Mouse (Mus musculus) frontal cortex, postnatal 25 days (tissue): Measurements from ENCODE around the gene Plcb4.

ENCODE experiments used
- DNase-seq, 2 experiments: peaks; one replicate each; pipeline ENCODE4 v3.0.0; 2022; ENCODE audit warnings: low spot score in 2 of 2

Plcb4 gene

GRCm38 (mm10) chr2:136000933-136001332 is 342.1 kb downstream of the Plcb4 start:
- no peak for DNase-seq

- DNase-seq = no peak
Observed at GRCm38 (mm10) chr2:136002118-136002517, 343.3 kb downstream of the Plcb4 start.

DNA sequence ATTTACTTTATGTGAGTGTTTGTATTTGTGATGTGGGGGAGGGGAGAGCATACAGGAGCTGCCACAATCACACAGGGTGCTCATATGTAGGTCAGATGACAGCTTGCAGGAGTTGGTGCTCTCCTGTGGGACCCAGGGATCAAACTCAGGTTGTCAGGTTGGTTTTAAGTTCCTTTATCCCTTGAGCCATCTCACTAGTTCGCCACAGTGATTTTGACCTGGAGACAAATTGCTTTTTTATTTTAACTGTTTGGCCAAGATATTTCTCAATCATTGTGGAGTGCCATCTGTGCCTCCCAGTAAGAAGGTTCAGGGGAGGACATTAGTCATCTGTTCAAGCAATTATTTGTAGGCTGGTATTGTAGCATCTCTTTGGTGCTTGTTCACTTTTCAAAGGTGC is 345.0 kb downstream of the Plcb4 start:
- no peak for DNase-seq

DNA sequence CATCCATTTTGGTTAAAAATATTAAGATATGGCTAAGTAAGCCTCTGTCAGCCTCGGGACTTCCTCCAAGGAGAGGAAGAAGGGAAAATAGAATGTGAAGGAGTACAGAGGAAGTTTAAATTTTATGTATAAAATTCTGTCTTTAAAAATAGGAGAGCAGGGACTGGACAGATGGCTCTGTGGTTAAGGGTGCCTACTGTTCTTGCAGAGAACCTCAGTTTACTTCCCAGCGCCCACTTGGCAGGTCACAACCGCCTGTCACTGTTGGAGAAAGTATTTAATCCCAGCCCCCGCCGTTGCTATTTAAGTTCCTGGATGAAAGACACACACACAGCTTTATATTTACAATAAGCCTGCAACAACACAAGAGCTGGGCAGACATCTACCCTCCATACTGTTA is 347.5 kb downstream of the Plcb4 start:
- no peak for DNase-seq

- DNase-seq = no peak
Observed at GRCm38 (mm10) chr2:136012759-136013158, 353.9 kb downstream of the Plcb4 start.

- DNase-seq = no peak
Observed at GRCm38 (mm10) chr2:136048464-136048863, 389.7 kb downstream of the Plcb4 start.

- DNase-seq = no peak
Observed at GRCm38 (mm10) chr2:136050793-136051615, 392.2 kb downstream of the Plcb4 start.

DNA sequence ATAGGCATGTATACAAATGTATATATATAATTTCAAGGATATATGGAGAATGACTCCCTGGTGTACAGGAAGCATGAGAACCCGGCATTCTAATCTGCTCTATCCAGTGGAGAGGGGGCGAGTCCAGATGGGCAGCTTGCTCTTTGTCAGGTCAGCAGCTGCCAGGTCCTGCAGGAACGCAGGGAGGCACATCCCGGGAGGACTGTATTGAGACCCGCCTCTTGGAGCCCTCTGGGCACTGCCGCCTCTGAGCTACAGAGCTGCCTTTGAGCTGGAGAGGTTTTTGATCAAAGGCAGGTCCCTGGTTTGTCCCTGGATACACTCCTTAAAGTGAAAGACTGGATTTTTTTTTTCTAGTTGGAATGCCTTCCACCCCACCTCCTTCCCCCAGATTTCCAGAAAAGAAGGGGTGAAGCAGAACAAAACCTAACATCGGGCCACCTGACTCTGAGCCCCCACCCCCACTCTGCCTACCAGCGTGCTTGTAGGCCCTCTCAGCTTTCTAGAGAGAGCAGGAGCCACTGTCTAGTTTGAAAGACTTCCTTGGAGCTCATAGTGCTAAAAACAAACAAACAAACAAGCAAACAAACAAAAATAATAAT is 393.0 kb downstream of the Plcb4 start, which contains the start of gene Lamp5:
Gene Lamp5 (plus strand): TSS at position 552 of the 602 bp plus-strand sequence.
- no peak for DNase-seq

- DNase-seq = no peak
Observed at GRCm38 (mm10) chr2:136057861-136058331, 399.1 kb downstream of the Plcb4 start.

DNA sequence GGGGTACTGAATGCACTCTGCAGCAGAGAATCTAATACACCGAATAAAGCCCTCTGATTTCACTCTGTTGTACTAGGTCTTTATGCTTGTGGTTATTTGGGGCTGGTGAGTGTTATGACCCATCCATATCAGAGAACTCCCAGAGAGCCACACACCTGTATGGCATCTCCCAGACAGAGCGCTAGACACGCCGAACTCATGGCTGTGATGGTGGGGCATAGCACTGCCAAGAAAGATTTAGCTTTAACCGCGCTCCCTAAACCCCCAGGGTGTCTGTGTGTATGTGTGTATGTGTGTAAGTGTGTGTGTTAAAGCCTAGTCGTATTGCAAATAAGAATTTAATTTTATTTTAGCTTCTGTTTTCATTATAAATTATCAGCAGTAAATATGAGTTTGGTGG is 399.6 kb downstream of the Plcb4 start:
- no peak for DNase-seq

GRCm38 (mm10) chr2:136059029-136059669 is 400.3 kb downstream of the Plcb4 start:
- DNase-seq = no peak
